Mouse (Mus musculus): Measurements from ENCODE around the gene Ube2v1.

Ube2v1 gene

GRCm38 (mm10) chr2:167631591-167632448 is at the start of gene Ube2v1:
Gene Ube2v1 (minus strand): TSS chr2:167632095.
- DNase-seq, result peak; percentile 99

- peak in 1 of 2 experiments; percentile 69 for DNase-seq
Observed at GRCm38 (mm10) chr2:167680657-167681056, 48.8 kb upstream of the Ube2v1 start.

- peak; percentile 73 to 88 for DNase-seq
Observed at GRCm38 (mm10) chr2:167679902-167680430, 48.1 kb upstream of the Ube2v1 start.

- DNase-seq, result peak in 1 of 2 experiments; percentile 41
Observed at GRCm38 (mm10) chr2:167678600-167678999, 46.7 kb upstream of the Ube2v1 start.

- peak in 1 of 2 experiments; percentile 38 for DNase-seq
Observed at GRCm38 (mm10) chr2:167675120-167675909, 43.4 kb upstream of the Ube2v1 start.

- no peak for DNase-seq
Observed at GRCm38 (mm10) chr2:167672212-167672685, 40.4 kb upstream of the Ube2v1 start.

GRCm38 (mm10) chr2:167671101-167671633 is 39.3 kb upstream of the Ube2v1 start:
- DNase-seq, result no peak

GRCm38 (mm10) chr2:167669398-167669797 is 37.5 kb upstream of the Ube2v1 start:
- no peak for DNase-seq

GRCm38 (mm10) chr2:167668426-167668825 is 36.5 kb upstream of the Ube2v1 start:
- no peak for DNase-seq

- DNase-seq, result no peak
Observed at GRCm38 (mm10) chr2:167665972-167666713, 34.2 kb upstream of the Ube2v1 start.

- DNase-seq, result no peak
Observed at GRCm38 (mm10) chr2:167662713-167663112, 30.8 kb upstream of the Ube2v1 start.

- DNase-seq, result peak; percentile 89 to 94
Observed at GRCm38 (mm10) chr2:167661270-167662203, 29.6 kb upstream of the Ube2v1 start, which contains the start of gene Gm20431. Gene Gm20431 (minus strand): TSS chr2:167661496.

GRCm38 (mm10) chr2:167660611-167660971 is 28.7 kb upstream of the Ube2v1 start:
- peak in 1 of 2 experiments; percentile 20 for DNase-seq

GRCm38 (mm10) chr2:167659847-167660610 is 28.1 kb upstream of the Ube2v1 start:
- DNase-seq, result no peak

- no peak for DNase-seq
Observed at GRCm38 (mm10) chr2:167659177-167659846, 27.4 kb upstream of the Ube2v1 start.

GRCm38 (mm10) chr2:167658712-167659111 is 26.8 kb upstream of the Ube2v1 start:
- no peak for DNase-seq

- DNase-seq, result no peak
Observed at GRCm38 (mm10) chr2:167657973-167658372, 26.1 kb upstream of the Ube2v1 start.

GRCm38 (mm10) chr2:167656629-167657478 is 25.0 kb upstream of the Ube2v1 start:
- peak; percentile 78 to 80 for DNase-seq

All from spleen, adult 18-20 months (tissue).